Mouse (Mus musculus): ENCODE measurements around the gene Tnfrsf21.
A peak's percentile ranks its signal among the peaks of the same experiment; 100 is the strongest.

The Tnfrsf21 gene

GRCm38 (mm10) chr17:43025048-43025447 lies 8.7 kb downstream of the Tnfrsf21 start:
- no peak for DNase-seq (ENCODE audit: low read depth, low spot score)

- no peak for DNase-seq (ENCODE audit: low read depth, low spot score)
Observed at GRCm38 (mm10) chr17:43025819-43026593, 9.7 kb downstream of the Tnfrsf21 start.

GRCm38 (mm10) chr17:43026708-43027107 lies 10.4 kb downstream of the Tnfrsf21 start:
- DNase-seq (ENCODE audit: low read depth, low spot score), result no peak

GRCm38 (mm10) chr17:43029546-43029945 lies 13.2 kb downstream of the Tnfrsf21 start:
- DNase-seq (ENCODE audit: low read depth, low spot score), result no peak

- DNase-seq (ENCODE audit: low read depth, low spot score), result no peak
Observed at GRCm38 (mm10) chr17:43030290-43030689, 13.9 kb downstream of the Tnfrsf21 start.

- peak; percentile 75 for DNase-seq (ENCODE audit: low read depth, low spot score)
Observed at GRCm38 (mm10) chr17:43032489-43033036, 16.2 kb downstream of the Tnfrsf21 start.

GRCm38 (mm10) chr17:43035386-43035785 lies 19.0 kb downstream of the Tnfrsf21 start:
- DNase-seq (ENCODE audit: low read depth, low spot score), result no peak

GRCm38 (mm10) chr17:43036058-43036757 lies 19.9 kb downstream of the Tnfrsf21 start:
- no peak for DNase-seq (ENCODE audit: low read depth, low spot score)

- DNase-seq (ENCODE audit: low read depth, low spot score), result peak; percentile 23
Observed at GRCm38 (mm10) chr17:43040571-43040970, 24.2 kb downstream of the Tnfrsf21 start.

- no peak for DNase-seq (ENCODE audit: low read depth, low spot score)
Observed at GRCm38 (mm10) chr17:43050619-43051018, 34.3 kb downstream of the Tnfrsf21 start.

GRCm38 (mm10) chr17:43052791-43053190 lies 36.4 kb downstream of the Tnfrsf21 start:
- no peak for DNase-seq (ENCODE audit: low read depth, low spot score)

- no peak for DNase-seq (ENCODE audit: low read depth, low spot score)
Observed at GRCm38 (mm10) chr17:43053943-43054342, 37.6 kb downstream of the Tnfrsf21 start.

- DNase-seq (ENCODE audit: low read depth, low spot score), result peak; percentile 21
Observed at GRCm38 (mm10) chr17:43058277-43059025, 42.1 kb downstream of the Tnfrsf21 start.

- DNase-seq (ENCODE audit: low read depth, low spot score), result no peak
Observed at GRCm38 (mm10) chr17:43064705-43065104, 48.4 kb downstream of the Tnfrsf21 start.

GRCm38 (mm10) chr17:43068846-43069553 lies 52.6 kb downstream of the Tnfrsf21 start:
- no peak for DNase-seq (ENCODE audit: low read depth, low spot score)

GRCm38 (mm10) chr17:43070946-43071345 lies 54.6 kb downstream of the Tnfrsf21 start:
- no peak for DNase-seq (ENCODE audit: low read depth, low spot score)

- DNase-seq (ENCODE audit: low read depth, low spot score), result no peak
Observed at GRCm38 (mm10) chr17:43072142-43072786, 55.9 kb downstream of the Tnfrsf21 start.

GRCm38 (mm10) chr17:43072787-43073148 lies 56.4 kb downstream of the Tnfrsf21 start:
- no peak for DNase-seq (ENCODE audit: low read depth, low spot score)

GRCm38 (mm10) chr17:43074391-43074790 lies 58.0 kb downstream of the Tnfrsf21 start:
- DNase-seq (ENCODE audit: low read depth, low spot score), result no peak

GRCm38 (mm10) chr17:43075100-43075499 lies 58.7 kb downstream of the Tnfrsf21 start:
- DNase-seq (ENCODE audit: low read depth, low spot score), result no peak

- DNase-seq (ENCODE audit: low read depth, low spot score), result no peak
Observed at GRCm38 (mm10) chr17:43075937-43076336, 59.6 kb downstream of the Tnfrsf21 start.
